Mouse (Mus musculus) retina, postnatal 7 days (tissue): Measurements from ENCODE around the gene Myo15.
"Not testable (repeated sequence)": the region's sequence is repeated elsewhere in the genome, so short reads cannot be mapped to it uniquely, and the experiment has no call there.

Experiments used
- DNase-seq: peaks from one replicate; pipeline ENCODE4 v3.0.0-alpha.2; 2012; ENCODE audit warnings: low read depth, low spot score

Myo15 gene

DNA sequence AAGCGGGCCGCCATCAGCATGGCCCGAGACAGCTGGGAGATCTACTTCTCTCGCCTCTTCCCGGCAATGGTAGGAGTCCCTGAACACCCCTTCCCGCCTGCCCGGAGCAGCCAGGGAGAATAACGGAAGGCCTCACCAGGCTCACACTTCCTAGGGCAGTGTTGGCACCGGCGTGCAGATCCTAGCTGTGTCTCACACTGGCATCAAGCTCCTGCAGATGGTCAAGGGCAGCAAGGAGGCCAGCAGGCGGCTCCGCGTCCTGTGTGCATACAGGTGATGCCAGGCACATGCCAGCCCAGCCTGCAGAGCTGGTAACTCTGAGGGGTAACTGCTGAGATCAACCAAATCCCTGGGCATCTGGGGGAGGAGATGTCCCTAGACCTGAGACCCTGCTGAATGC, 38.1 kb downstream of the Myo15 start:
- DNase-seq, result no peak

DNA sequence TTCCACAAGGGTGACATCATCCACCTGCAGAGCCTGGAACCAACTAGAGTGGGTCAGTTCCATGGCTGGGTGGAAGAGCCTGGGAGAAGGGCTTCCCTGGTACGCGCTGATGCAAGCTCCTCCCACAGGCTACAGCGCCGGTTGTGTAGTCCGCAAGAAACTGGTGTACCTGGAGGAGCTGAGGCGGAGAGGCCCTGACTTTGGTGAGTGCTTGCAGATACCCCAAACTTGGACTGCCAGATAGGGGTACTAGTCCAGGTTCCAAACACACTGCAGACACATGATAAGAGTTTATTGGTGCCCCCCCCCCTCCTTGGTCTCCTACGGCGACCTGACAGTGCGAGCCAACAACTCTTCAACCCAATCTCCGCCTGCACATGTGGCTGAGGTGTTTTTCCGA, 39.8 kb downstream of the Myo15 start:
- no peak for DNase-seq

DNA sequence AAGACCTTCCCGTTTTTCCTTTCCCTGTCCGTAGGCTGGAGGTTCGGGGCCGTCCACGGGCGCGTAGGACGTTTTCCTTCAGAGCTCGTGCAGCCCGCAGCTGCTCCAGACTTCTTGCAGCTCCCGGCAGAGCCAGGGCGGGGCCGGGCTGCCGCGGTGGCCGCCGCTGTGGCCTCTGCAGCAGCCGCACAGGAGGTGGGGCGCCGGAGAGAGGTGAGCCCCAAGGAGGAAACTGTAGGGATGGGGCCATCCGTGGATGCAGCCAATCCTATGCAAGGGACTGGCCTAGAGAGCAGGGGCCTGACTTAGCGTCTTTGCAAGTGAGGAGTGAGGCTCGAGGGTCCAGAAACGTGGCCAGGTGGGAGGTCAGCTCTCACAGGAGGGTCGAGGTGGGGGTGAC, 40.4 kb downstream of the Myo15 start:
- DNase-seq, result no peak

DNA sequence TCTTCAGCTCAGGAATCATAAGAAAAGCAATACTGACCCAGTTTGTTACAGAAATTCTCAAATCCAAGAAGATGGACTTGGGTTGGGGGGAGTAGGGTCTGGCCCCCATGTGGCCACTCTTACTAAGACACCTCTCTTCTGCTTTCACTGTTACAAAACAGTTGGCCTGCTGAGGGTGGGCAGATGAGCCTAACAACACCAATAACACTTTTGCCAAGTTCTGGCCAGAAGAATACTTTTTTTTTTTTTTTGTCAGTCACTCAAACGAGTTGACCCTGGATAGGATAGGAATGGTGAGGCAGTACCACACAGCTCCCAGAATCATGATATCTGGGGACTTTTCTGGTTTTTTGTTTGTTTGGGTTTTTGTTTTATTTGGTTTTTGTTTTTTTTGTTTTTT, 42.8 kb downstream of the Myo15 start:
- DNase-seq, result no peak

DNA sequence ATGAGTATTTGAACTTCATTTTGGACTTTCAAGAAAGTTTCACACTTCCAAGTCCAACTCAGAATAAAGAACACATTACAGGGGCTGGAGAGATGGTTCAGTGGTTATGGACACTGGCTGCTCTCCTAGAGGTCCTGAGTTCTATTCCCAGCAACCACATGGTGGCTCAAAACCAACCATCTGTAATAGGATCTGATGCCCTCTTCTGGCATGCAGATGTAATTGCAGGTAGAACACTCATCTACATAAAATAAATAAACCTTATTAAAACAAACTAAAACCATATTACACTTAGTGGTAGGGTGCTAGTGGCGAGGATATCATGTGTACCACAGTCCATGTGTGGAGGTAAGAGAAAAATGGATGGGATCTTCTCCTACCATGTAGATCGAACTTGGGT, 43.4 kb downstream of the Myo15 start:
- DNase-seq, result no peak

DNA sequence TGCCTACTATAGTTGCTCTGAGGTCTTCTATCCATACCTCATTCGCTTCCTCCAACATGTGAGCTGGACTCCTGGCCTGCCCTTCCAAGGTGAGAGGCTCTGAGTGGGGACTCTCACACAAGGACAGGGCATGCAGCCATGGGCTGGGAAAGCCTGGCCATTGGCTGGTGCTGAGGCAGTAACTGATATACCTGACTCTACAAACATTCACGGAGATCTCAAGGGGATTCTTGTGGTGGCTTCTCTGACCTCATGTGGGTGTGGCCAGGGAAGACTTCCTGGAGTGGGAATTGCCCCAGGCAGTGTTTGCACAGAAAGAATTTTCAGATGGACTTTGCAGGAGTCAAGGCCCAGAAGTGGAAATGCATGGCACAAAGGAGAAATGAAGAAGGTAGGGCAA, 45.8 kb downstream of the Myo15 start:
- no peak for DNase-seq

DNA sequence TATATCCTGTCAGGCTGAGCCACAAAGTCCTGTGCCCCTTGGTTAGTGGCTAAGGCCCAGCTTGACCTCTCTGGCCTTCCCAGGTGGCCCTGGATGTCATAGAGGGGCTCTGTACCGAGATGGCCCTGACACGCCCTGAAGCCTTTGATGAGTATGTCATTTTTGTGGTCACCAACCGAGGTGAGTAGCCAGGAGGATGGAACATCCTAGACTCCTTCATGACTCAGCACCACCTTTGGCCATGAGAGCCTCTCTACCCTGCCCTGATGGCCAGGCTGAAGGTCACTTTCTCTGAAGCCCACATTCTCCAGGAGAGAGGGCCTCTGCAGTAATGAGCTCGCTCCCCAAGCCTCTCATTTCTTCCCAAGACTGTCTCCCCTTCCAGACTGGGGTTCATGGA, 49.2 kb downstream of the Myo15 start:
- DNase-seq, result no peak

DNA sequence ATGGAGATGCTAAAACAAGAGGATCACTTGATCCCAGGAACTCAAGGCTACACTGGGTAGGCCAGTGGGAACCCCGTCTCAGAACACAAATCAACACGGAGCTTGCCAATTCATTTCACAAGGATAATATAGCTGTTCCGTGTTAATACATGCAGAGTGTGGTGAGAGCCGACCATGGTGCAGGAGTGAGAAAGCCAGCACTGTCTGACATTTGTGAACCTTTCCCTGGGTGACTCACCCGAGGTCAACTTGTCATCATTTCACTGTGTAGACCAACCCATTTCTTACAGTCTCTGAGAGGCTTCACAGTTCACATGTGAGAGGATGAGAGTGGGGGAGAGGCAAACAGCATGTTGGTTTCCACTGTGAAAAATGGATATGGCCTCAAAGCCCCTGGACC, 52.9 kb downstream of the Myo15 start:
- no peak for DNase-seq

DNA sequence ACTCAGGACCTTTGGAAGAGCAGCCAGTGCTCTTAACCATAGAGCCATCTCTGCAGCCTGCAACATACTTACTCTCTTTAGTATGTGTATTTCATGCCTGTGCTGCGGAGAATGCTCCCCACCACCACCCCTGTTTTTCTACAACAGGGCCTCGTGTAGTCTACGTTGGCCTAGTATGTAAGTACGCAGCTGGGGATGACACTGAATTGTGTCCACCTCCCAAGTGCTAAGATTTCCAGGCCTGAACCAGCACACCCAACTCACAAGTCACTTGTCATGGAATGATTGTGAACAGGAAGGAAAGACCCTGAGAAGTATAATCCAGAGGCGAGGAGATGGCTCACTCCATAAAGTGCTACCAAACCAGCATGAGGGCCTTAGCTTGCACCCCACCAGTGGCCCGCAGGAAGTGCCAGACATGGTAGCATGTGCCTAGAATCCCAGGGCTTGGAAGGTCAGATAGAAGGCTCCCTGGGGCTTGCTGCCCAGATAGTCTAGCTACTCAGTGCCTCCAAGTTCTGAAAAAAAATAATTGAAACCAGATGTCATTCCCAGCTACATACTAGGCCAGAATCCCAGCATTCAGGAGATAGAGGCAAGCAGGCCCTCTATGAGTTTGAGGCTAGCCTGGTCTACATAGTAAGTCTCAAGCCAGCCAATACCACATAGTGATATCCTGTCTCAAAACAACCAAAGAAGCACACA, 53.7 kb downstream of the Myo15 start:
- no peak for DNase-seq

DNA sequence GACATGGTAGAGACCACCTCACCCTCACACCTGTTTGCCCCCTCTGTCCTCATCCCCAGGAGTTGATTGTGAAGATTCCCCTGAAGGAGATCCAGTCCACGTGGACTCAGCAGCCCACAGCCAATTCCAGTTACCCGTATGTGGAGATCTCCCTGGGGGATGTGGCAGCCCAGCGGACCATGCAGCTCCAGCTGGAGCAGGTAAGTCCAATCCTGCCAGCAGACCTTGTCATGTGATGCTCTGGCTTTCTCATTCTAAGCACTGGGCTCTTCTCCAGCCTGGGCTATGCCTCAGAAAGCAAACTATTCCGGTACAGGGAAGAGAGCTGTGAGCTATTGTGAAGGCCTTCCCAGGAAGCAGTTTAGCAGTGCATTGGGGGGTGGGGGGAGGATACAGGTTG, 57.3 kb downstream of the Myo15 start:
- DNase-seq, result no peak

DNA sequence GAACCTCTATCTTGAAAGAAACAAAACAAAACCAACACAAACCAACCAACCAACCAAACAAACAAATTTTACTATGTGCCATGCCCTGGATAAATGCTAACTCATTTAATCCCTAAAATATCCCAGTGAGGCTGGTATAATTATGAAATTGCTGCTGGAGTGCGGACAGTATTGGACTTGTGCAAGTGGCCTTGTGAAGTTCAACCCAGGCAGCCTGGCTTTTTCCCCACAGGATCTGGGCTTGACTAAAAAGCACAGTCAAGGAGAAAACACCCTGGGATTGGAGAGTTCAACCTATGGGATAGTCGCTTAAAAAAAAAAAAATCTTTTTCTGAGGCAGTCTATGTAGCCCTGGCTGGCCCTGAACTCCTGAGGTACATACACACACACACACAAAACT, 66.5 kb downstream of the Myo15 start:
- DNase-seq, result no peak

DNA sequence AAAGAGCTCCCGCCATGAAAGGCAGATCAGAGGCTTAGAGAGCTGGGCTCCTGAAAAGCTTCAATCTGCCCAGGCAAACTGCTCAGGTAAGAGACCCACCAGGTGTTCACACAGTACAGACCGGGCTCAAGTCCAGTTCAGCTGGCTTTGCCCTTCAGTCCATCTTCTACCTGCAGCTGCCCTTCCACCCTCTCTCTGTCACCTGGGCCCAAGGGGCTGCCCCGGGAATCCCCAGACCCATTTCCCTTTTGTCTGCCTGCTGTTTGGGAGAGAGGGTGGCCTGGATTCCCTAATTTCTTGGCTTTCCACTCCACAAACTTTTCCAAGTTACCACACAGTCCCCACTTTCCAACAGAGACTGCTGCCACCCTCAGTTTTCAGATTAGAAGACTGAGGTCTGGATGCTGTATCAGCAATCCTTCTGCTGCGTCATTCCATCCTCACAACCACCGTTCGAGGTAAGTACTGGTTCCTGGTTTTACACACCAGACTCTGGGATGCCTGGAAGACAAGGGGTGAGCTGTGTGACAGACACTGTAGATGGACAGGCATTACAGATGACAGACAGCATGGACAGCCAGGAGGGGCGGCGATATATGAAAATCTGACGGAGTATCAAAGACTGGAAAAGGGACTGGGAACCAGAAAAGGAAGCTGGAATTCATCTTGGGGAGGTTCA, 67.2 kb downstream of the Myo15 start, which contains the start of gene Alkbh5:
Gene Alkbh5, plus strand, starts transcription at position 202 of the 679 bp plus-strand sequence.
- DNase-seq, result peak; percentile 2

DNA sequence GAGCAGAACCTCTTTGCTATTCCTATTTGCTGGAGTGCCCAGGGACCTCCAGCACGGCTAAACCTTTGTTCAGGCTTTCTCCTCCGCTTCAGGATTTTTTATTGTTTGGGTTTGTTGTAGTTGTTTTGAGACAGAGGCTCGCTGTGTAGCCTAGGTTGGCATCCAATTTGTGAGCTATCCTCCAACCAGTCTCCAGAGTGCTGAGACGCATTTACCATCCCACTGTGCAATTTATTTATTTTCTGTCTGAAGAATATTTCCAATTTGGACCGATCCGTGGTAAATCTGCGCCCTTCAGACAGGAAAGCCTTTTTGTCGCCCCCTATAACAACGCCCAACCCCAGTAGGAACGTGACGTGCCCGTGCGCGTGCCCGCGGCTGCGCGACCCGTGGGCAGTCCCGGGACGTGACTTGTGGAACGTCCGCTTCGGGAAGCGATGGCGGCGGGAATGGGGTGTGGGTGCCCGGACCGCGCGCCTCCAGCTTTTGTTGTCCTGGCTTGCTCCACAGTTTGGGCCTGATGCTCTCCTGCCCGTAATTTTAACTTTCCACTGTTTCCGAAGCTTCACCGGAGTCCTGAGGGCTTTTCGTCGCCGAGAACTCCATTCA, 67.8 kb downstream of the Myo15 start:
- DNase-seq, result peak; percentile 80

DNA sequence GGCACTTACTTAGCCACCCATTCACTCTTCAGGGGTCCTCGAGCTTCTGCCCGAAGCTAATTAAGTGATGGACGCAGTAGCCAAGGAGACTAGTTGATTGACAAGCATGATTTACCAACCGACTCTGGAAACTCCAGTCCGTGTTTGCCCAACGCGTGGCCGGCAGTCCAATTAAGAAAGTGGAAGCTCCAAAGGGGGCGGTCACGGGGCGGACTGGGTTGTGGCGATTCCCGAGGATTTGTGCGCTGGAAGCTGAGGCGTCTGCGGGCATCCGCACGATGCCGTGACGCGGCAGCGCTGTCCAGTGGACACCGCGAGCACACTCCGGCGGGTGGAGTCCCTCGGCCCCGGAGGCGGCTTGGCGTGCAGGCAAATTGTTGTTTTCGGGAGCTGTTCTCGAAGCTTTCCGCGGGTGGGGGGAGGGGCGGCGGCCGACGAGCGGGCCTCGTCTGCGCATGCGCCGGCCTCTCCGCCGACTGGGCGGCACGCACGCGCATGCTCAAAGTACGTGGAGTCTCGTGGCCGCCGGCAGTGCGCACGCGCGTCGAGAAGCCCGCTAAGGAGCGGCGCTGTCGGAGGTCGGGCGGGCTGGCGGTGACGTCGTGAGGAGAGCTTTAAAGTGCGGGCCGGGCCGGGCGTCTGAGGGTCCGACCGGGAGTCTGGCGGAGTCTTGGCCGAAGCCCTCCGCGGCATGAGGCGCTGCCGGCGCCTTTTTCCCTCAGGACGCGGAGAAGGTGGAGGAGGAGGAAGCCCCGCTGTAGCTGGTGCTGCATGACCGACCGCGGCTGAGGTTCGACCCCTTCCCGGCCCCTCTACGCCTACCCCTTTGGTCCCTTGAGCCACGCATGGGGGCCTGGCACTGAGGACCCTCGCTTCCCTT, 68.6 kb downstream of the Myo15 start:
- DNase-seq, result peak; percentile 96

DNA sequence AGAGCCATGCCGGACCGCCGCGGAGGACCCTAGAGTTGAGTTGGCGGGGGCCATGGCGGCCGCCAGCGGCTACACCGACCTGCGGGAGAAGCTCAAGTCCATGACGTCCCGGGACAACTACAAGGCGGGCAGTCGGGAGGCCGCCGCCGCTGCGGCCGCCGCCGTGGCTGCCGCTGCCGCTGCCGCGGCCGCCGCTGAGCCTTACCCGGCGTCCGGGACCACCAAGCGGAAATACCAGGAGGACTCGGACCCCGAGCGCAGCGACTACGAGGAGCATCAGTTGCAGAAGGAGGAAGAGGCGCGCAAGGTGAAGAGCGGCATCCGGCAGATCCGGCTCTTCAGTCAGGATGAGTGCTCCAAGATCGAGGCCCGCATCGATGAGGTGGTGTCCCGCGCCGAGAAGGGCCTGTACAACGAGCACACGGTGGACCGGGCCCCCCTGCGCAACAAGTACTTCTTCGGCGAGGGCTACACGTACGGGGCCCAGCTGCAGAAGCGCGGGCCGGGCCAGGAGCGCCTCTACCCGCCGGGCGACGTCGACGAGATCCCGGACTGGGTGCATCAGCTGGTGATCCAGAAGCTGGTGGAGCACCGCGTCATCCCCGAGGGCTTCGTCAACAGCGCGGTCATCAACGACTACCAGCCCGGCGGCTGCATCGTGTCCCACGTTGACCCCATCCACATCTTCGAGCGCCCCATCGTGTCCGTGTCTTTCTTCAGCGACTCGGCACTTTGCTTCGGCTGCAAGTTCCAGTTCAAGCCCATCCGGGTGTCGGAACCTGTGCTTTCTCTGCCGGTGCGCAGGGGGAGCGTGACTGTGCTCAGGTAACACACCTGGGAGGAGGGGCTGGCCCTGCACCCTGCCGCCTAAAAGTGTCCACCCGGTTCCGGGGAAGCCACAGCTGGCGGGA, 69.5 kb downstream of the Myo15 start:
- DNase-seq, result peak; percentile 2

DNA sequence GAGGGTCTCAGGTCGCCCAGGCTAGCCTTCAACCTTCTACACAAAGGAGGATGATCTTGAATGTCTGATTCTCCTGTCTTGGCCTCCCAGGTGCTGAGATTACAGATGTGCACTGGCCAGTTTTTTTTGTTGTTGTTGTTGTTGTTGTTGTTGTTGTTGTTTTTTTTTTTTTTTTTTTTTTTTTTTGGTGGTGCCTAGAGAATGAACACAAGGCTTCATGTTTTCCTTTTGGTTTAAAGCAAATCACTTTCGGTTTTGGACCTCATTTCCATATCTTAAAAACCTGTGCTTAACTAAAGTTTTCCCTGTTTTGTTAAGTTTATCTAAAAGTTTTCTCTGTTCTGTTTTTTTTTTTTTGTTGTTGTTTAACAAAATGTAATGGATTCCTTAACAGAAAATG, 70.4 kb downstream of the Myo15 start:
- DNase-seq, result no peak

DNA sequence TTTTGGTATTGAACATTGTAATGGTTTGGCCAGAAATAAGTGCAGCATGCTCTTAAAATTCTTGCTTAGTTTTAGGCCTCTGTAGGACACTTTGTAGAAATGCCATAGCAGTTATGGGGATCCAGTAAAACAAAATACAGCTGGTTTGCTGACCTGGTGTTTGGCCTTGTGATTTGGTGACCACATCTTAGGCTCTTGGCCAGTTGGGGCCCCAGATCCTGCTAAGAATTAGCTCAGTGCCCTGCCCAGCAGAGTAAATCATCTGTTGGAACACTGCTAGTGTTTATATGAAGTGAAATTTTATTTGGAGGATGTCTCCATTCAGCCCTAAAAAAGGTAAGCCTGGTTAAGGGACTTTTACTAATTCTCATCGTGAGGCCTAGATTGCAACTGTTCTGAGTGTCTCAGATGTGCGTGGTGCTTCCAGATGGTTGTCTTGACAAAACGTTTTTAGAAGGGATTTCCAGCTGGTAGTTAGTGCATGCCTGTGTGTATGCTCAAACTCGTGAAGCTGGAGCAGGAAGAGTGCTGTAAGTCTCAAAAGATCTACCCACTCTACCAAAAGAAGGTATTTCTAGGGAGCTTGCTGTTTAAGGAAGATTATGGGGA, 71.0 kb downstream of the Myo15 start:
- DNase-seq, result no peak

DNA sequence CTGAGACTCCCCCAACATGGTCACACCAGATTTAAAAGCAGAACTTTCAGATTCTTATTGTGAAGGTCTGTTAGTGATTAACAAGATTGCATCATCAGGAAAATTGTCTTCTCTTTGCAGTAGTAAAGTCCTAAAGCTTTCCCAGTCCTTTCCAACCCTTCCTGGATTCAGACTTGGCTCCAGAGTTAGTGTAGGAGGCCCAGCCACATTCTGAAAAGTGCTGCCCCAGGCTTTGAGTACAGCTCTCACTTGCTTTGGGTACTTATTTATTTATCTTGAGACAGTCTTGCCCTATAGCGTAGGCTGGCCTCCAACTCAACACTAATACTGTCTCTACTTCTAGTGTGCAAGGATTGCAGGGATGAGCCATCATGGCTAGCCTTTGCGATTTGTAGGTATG, 71.6 kb downstream of the Myo15 start:
- DNase-seq, result no peak

DNA sequence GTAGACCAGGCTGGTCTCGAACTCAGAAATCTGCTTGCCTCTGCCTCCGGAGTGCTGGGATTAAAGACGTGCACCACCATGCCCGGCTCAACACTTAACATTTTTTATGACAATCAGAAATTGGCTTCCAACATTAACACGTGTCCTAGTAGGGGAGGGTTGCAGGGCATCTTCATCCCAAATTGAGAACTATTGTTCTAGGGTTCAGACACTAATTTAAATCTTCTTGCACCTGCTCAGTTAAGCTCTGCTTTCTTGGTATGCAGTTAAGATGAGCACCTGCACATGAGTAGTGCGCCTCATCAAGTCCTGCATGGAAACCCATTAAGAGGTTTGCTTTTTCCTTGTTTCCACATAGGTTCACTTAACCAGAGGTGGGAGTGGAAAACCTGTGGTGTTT, 72.7 kb downstream of the Myo15 start:
- no peak for DNase-seq

DNA sequence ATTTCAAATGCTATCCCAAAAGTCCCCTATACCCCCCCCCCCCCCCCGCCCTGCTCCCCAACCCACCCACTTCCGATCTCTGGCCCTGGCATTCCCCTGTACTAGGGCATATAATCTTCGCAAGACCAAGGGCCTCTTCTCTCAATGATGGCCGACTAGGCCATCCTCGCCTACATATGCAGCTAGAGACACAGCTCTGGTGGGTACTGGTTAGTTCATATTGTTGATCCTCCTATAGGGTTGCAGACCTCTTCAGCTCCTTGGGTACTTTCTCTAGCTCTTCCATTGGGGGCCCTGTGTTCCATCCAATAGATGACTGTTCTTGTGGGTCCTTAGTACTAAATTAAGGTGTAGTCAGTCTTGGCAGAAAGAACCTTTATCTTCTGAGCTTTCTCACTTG, 74.1 kb downstream of the Myo15 start:
- DNase-seq, result not testable (repeated sequence)

DNA sequence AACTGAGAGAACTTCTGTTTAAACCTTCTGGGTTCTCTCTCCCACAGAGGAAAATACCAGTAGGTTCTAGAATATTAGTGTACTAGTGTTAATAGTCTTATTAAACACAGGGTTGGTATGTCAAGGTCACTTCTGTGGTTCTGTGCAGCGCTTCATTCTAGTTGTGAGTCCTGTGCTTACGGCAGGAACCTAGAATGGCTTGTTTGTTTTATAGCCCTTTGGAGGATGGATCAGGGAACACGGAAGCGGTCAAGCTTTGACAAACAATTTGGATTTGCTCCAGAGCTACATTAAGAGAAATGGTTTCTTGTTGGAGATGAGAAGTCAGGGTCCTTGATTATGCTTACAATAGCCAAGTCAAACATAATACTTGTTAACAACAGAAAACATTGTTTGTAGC, 76.3 kb downstream of the Myo15 start:
- DNase-seq, result no peak
